Mouse (Mus musculus) heart, adult 2 months (tissue): Measurements from ENCODE around the gene Traf3ip1.

ENCODE experiments used
- CTCF ChIP-seq: fragments of 200-600 bp; IDR thresholded peaks from 2 replicates; pipeline ENCODE4 v1.8.1; 2022; ENCODE audit warnings: antibody characterized with exemption, mild to moderate bottlenecking, moderate library complexity
- POLR2A ChIP-seq: fragments of 200-500 bp; IDR thresholded peaks from 2 replicates; pipeline ENCODE4 v1.6.1; 2011; ENCODE audit warnings: mild to moderate bottlenecking, low read depth, low read length, control low read depth; ENCODE audit not compliant: insufficient read depth

DNA sequence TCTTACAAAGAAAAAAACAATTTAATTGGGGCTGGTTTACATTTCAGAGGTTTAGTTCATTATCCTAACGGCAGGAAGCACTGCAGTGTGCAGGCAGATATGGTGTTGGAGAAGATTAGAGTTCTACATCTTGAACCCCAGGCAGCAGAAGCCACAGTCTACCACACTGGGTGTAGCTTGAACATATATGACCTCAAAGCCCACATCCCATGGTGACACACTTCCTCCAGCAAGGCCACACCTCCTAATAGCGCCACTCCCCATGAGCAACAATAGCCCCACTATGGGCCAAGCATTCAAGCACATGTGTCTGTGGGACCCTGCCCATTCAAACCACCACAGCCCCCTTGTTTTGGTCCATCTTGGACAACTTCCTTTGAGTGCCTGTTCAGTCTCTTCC, 72.8 kb downstream of the Traf3ip1 start:
- TF ChIP-seq POLR2A = no peak
- no peak for TF ChIP-seq CTCF
